Mouse (Mus musculus): ENCODE measurements around the gene Herc1.

Gene Herc1

DNA sequence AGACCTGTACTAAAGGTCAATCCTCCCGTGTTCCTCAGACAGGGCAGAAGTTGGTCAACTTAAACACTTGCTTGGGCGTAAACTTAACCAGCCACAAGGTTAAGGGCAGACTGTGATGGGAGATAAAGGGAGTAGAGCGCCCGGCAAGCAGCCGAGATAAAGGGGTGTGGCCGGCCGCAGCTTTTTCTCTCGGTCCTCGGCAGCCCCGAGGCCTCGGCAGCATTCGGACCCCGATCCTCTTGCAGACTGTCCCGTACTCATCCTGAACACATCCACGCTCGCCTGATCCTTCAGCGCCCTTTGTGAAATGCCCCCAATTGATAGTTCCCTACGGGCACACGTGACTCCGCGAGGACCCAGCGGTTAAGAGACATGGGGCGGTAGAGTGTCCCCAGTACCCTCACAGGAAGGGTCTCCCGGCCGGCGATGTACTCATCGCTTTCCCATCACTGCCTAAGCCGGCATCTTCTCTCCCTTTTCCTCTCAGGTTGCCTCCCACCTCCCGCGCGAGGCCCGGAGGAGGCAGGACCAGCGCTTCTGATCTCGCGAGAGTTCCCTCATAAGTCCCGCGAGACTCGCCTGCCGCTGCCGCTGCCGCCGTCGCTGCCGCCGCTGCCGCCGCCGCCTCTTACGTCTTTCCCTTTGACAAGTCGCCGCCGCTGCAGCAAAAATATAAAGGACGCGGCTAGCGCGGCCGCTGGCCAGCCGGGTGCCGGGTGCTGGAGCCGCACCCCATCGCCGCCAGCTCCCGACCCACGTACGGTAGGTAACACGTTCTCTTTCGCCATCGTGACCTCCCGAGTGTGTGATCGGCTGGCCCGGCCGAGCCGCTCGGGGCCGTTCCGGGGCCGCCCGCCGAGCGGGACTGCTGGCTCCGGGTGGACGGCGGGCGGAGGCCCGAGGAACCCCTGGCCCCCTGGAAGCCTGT, at the start of gene Herc1:
Gene Herc1 (plus strand): TSS at position 591 of the 928 bp plus-strand sequence.
- in situ Hi-C loops (cut with MboI, MseI): loop anchor here (10.0 kb wide), 1 partner anchor 65 kb away; no protein-coding TSS in a partner anchor

DNA sequence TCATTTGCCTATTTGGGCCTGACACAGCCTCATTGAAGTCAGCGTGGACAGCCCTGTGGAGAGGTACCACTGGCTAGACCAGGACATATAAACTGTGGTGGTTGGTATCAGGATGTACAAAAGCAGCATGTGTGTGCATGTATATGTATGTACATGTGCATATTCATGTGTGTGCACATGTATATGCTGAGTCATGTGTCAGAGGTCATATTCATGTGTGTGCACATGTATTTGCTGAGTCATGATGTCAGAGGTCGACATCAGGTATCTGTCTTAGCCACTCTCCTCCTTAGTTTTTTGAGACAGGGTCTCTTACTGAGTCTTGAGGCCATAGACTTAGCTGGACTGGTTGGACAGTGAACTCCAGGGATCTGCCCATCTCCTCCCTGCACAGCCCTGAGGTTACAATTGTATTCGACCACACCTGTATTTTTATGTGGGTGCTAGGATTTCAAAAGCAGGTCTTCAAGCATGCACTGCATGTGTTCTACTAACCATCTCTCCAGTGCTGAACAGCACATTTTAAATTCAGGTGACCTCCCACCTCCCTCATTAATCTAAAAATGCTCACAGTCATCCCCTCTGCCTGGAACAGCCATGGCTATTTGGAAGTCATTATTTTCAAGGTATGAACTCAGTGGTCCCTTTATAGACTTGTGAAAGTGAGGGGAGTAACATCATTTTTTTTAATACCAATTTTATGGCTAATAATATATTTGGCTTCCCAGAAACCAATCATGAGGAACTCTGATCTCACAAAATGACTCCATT, 45.7 kb upstream of the Herc1 start:
- in situ Hi-C loops (cut with MboI, MseI): no loop called here

DNA sequence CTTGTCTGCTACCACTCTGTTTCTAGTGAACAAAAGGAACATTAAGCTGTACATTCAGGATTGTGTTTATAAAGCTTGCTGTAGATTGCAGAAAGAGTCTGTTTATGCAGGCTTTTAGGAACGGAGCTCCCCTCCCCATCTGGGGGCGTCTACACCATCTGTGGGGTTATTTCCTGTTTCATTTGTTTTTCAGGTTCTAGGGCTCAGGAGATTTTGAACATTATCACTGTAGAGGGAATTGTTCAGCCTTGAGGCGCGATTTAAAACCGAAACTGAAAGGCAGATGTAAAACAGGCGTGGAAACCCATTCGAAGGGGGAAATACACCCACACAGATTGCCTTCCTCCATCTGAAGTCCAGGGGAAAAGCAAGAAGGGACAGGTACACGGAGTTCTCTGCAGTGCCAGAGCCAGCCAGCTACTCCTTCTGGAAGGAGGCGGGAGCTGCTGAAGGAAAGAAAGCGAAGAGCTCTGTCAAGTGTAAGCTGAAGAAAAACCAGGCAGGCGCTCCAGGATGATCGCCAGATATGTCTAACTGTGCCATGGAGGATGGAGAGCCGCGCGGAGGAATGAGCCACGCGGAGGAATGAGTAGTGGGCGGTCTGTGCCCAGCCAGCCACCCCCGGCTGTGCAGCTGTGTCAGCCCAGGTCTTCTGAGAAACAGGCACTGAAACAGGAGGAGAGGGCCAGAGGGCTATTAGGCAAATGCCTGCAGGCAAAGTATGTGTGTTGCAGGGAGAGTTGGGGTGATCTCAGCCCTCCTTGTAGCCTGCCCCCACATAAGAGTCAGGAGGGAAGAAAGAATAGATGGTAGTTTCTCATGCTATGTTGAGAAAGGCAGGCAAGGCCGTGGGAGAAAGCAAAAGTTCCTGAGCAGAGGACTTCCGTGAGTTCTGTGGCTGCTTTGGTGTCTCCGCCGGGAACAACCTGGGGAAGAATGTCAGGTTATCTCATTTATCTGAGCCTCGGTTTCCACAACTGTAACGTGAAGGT, 44.8 kb upstream of the Herc1 start:
- in situ Hi-C loops (cut with MboI, MseI): no loop called here

DNA sequence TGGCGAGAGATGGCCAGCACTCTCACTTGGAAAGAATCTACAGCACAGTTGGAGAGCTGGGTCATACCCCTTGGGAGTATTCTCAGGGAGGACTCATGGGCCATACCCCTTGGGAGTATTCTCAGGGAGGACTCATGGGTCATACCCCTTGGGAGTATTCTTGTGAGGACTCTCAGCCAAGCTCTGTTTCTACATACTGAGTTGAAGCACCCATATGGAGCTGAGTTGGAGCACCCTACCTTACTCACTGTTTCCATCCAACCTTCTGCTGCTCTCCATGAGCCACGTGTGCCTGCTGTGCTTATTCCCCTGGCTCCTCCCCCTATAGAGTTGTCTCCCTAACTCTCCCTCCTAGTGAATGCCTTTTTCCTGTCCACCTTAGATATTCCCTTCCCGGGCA, 43.8 kb upstream of the Herc1 start:
- in situ Hi-C loops (cut with MboI, MseI): no loop called here

DNA sequence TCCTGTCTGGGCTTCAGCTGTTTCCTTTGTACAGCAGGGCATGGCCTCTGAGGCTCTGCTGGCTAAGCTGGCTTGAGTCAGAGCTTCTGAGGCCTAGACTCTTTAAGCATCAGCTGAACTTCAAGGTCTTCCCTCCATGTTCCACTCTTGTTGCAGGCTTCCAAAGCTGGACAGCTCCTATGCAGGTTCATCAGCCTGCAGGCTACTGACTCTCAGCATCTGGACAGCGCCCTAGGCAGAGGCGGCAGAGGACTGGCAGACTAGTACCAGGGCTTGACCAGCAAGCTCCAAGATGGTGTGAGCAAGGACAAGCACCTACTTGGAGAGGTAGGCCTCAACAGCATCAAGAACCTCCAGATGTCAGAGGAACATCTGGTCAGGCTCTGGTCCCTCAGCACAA, 42.9 kb upstream of the Herc1 start:
- in situ Hi-C loops (cut with MboI, MseI): no loop called here

DNA sequence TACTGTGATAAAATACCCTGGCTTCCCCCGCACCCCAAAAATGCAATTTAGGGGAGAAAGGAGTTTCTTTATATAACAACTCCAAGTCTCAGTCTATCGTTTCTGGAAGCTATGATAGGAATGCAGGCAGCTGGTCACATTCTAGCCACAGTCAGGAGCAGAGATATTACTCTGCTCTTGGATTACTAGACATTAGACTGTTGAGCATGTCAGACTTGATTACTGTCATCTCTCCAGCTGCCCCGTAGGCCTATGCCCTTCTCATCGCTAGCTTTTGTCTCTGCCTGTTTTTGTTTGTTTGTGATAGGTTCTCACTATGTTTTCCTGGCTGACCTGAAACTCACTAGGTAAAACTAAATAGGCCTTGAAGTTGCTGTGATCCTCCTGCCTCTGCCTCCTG, 41.5 kb upstream of the Herc1 start:
- in situ Hi-C loops (cut with MboI, MseI): no loop called here

DNA sequence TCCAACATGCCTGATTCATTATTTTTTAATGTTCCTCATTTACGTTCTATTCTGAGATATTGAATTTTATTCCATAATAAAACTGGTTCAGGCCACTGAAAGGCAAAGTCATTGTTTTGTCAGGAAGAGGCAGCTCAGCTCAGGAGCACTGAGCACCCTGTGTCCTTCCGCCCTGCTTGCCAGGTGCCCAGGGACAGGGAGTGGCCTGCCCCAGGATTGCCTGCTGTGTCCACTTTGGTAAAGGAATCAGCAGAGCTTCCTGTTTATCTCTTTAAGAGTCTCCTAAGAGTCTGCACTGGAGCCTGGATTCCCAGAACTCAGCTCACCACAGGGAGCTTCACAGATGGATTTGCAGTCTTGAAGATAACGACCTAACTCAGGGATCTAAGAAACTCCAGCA, 38.8 kb upstream of the Herc1 start:
- in situ Hi-C loops (cut with MboI, MseI): no loop called here

DNA sequence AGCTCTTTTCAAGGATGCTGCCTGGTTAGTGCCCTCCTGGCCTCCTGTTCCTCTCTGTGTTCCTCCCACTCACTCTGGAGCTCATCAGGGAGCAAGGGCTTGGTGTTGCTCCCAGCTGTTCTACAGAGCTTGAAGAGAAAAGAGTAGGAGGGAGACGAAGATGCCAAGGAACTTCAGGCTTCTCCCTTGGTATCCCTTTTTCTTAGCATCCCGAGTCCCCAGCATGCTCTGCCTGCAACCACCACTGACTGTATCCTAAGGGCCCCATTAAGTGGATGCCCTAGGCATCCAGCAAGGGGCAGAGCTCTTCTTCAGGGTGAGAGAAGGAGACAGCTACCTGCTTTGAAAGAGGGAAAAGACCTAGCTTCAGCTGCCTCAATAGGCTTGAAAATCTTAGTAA, 33.6 kb upstream of the Herc1 start:
- in situ Hi-C loops (cut with MboI, MseI): no loop called here

DNA sequence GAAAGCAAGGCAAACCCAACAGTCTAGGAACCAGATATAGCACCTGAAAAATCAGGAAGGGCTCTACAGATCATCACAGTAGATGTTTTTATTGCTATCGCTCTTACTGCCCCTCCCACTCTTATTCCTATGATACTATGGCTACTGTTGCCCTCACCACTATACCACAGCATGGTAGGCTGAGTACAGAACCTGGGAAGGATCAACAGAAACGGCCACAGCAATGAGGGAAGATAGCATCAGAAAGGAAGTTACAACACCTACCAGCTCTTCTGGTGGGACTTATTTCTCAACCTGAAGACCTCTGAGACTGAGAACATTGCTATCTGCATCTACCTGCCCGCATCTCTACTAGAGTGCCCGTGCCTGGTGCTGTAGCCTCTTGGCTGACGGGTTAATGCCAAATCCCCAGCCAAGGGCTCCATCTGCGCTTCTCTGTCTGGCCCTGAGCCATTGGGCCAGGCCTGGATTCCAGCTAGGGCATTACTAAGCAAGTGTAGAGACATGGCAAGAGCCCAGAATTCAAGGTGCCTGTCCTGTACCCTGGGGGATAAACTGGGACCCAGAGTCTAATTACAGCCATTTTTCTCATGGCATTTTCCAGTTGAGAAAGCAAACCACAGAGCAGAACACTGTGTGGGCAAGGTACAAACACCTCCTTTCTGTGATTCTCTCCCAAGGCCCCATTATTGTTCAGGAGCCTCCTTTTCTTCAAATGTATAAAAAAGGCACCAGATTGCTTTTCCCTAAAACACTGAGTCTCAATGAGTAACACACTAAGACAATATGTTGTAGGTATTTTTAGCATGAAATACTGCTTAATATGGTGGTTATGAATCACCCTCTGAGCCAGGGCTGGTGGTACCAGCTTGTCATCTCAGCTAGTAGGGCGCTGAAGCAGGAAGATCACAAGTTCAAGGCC, 28.0 kb upstream of the Herc1 start:
- in situ Hi-C loops (cut with MboI, MseI): no loop called here

DNA sequence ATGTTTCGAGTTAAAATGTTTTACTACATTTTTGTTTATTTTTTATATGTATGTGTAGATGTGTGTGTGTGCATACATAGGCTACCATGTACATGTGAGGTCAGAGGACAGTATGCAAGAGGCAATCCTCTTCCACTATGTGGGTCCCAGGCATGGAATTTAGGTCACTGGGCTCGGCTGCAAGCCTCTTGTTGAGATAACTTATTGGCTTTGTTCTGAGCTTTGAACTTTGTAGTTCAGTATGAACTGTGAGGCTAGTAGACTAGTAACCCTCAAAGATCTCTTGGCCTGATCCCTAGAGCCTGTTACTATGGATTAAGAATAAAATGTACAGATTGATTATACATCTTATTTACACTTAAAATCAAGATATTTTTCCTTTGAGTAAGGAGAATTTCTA, 23.4 kb upstream of the Herc1 start:
- in situ Hi-C loops (cut with MboI, MseI): no loop called here

DNA sequence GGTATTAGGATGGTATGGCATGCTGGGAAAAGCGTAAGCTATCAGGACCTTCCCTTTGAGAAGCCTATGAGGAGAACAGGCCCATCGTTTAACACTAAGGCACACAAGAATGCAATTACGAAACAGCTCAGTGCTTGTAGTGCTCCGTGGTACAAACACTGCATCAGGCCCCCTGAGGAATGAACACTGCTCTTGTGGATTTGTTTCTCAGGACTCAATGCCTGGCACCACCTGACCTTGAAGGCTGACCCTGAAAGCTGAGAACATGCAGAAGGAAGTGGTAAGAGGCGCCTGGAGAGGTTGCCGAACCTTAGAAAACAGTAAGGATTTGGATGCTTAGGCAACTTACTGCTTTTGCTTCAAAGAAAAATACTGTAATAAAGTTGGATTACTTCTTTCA, 20.8 kb upstream of the Herc1 start:
- in situ Hi-C loops (cut with MboI, MseI): no loop called here

DNA sequence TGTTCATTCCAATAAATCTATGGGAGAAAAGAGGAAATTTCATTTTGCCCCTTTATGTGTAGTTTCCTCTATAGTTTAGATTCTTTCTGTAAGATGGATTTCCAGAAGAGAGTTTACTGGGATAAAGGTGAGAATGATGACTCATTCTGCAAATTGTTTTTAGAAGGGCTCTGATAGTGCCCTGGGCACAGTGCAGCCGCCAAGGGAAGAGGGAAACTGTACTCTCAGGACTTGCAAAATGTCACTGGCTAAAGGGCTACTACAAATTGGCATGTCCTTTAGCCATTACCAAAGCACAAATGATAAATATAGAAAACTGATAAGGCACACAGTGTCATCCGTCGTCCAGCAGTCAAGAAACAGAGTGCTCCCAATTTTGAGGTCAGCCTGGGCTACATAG, 19.8 kb upstream of the Herc1 start:
- in situ Hi-C loops (cut with MboI, MseI): no loop called here

DNA sequence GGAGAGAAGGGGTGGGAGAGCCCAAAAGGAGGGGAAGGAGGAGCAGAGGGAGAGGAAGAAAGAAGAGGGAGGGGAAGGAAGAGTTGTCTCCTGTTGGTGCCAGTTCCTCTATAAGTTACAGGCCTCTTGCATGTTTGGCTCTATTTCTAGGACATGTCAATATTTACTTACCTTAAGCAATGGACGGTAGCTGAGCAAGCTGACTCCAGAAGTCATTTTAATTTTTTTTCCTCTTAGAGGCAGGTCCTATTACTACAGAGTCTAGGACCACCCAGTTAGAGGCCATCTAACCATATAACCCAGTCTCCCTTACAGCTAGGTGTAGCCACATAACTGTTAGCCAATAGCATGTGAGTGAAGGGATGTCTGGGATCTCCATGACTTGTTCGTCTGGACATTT, 18.7 kb upstream of the Herc1 start:
- in situ Hi-C loops (cut with MboI, MseI): no loop called here

DNA sequence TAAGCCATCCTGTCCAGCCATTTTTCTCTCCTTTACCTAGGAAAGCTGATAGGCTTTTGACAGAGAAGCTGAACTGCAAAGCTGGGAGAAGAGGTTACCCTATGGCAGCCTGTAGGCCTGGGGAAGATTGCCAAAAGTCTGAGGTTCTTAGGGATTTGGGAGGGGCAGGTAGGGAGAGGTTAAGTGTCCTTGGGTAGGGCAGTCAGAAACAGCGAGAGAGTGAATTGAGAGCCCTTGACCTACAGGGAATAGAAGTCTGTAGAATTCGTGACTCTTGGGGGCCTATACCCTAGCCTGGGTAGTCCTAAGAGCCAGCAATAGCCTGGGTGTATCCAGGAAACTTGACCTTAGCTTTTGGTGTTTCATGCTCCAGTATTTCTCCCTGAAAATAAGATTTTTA, 17.9 kb upstream of the Herc1 start:
- in situ Hi-C loops (cut with MboI, MseI): no loop called here

DNA sequence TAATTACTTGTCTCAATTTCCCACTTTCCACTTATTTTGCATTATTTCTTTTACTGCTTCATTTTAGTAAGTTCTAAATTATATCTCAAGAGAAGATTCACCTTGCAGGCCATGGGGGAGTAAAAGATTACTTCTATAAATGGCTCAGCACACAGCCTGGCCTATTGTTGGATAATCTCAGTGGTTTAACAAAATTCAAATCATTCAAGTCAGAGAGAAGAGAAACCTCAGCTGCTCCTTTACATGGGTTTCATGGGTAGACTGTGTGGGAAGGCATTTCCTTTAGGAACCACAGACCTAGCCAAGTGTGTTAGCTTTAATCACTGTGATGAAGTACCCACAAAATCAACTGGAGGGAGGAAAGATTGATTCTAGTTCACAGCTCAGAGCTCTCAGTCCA, 13.0 kb upstream of the Herc1 start:
- in situ Hi-C loops (cut with MboI, MseI): no loop called here

DNA sequence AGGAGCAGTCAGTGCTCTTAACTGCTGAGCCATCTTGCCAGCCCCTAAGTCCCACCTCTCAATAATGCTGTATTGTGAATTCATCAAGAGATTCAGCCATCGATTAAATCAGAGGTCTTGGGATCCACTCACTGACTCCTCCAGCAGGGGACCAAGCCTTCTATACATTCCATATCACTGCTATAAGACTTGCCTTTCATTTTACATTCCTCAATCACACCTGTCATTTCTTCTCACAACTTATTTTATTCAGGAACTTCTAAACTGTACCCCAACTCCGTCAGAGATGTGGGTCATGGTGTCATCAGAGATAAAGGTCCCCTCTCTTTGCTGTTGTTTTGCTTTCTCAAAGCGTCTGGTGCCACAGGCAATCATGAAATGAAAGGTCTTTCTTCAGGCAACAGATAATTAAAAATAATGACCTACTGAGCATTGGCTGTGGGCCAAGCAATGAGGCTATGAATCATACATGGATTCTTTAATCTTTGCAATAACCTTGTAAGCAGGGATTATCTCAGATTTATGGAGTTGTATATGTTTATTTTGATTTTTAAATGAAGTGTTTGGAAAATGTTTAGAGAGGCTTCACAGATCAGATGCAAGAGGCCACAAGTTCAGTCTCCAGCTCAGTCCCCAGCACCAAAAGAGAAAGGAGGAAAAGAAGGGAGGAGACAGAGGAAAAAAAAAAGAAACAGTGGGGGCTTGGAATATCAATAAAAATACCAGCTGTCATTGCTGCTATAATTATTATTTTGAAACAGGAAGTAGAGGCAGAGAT, 12.1 kb upstream of the Herc1 start:
- in situ Hi-C loops (cut with MboI, MseI): no loop called here

DNA sequence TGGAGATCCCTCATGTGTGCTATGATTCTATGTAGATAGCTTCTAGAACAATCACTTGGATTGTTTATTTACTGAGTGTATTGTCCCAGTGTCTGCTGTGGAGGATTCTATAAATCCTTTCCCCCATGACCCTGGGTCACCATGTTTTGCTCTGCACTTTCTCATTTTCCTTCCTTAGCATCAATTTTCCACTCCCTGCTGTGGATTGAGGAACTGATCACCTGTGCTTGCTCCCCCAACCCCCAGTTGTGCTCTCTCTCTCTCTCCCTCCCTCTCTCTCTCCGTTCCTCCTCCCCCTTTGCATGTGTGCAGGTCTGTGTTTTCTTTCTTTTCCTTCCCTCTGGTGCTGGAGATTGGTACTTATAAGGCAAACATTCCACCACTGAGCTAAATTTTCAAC, 10.5 kb upstream of the Herc1 start:
- in situ Hi-C loops (cut with MboI, MseI): loop anchor here (10.0 kb wide), 1 partner anchor 55 kb away; no protein-coding TSS in a partner anchor

DNA sequence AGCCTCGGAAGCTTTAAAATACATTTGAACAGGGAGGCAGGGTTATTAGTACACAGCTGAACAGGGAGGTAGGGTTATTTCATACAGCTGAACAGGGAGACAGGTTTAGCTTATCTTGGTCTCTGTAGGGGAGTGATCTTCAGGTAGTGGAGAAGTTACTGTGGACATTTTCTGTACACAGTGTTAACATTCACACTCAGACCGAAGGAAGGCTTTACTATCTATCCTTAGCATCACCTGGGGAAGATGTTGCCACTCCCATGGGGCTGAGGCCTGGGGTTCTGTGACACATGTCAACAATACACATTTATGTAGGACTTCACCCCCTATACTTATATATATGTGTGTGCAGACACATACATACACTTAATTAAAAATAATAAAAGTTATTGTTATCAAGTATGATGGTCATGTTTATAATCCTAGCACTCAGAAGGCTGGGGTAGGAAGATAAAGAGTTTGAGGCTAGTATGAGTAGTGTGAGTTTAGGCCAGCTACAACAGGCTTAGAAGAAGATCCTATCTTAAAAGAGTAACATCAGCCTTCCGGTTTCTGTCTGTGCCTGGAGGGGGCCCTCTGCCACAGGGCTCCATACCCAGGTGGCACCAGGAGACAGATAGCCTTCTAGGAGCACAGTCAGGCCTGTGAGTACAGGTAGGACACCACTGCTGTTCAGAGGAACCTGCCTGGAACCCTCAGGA, 9.7 kb upstream of the Herc1 start:
- in situ Hi-C loops (cut with MboI, MseI): loop anchor here (10.0 kb wide), 1 partner anchor 56 kb away; no protein-coding TSS in a partner anchor
